Mouse (Mus musculus) thymus, adult 2 months (tissue): ENCODE results near the gene Emg1.

ENCODE experiments used
- CTCF ChIP-seq: fragments of 200-500 bp; IDR thresholded peaks from 2 replicates; pipeline ENCODE4 v1.5.1; 2012; ENCODE audit warnings: mild to moderate bottlenecking, control low read depth, low read length, moderate library complexity, borderline replicate concordance; ENCODE audit not compliant: control insufficient read depth, poor library complexity, insufficient read depth; ENCODE audit errors: extremely low read depth
- POLR2A ChIP-seq: fragments of 200-500 bp; IDR thresholded peaks from 2 replicates; pipeline ENCODE4 v1.6.1; 2012; ENCODE audit warnings: mild to moderate bottlenecking, low read length, control low read depth, moderate library complexity; ENCODE audit not compliant: control insufficient read depth, poor library complexity, insufficient read depth; ENCODE audit errors: extremely low read depth

DNA sequence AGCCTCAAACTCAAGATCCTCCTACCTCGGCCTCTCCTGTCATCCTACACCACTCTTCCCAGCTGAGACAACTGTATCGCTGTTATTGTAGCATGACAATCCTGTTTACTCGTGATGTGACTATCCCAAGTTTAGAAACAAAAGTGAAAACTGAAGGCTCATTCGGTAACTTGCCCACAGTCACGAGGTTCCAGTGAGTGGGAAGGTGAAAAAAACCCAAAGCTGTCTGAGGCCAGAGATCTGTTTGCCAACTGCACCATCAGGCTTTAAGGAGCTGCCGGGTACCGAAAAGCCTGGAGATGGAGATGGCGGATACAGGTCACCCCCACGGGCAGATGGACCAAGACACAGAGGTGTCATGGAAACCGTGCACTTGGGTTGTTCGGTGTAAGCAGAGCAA is 25.1 kb upstream of the Emg1 start:
- no peak for TF ChIP-seq CTCF
- no peak for TF ChIP-seq POLR2A
